Mouse (Mus musculus) cerebellum, adult 2 months (tissue): ENCODE results near the gene Ankrd34a.

Experiments
- CTCF ChIP-seq: fragments of 200-500 bp; IDR thresholded peaks from 2 replicates; pipeline ENCODE4 v1.5.1; 2011; ENCODE audit warnings: low read depth, mild to moderate bottlenecking, control low read depth, low read length, moderate library complexity, borderline replicate concordance; ENCODE audit not compliant: insufficient read depth
- POLR2A ChIP-seq: fragments of 200-500 bp; IDR thresholded peaks from 2 replicates; pipeline ENCODE4 v1.6.1; 2011; ENCODE audit warnings: low read length, control low read depth, borderline replicate concordance; ENCODE audit not compliant: insufficient read depth

DNA sequence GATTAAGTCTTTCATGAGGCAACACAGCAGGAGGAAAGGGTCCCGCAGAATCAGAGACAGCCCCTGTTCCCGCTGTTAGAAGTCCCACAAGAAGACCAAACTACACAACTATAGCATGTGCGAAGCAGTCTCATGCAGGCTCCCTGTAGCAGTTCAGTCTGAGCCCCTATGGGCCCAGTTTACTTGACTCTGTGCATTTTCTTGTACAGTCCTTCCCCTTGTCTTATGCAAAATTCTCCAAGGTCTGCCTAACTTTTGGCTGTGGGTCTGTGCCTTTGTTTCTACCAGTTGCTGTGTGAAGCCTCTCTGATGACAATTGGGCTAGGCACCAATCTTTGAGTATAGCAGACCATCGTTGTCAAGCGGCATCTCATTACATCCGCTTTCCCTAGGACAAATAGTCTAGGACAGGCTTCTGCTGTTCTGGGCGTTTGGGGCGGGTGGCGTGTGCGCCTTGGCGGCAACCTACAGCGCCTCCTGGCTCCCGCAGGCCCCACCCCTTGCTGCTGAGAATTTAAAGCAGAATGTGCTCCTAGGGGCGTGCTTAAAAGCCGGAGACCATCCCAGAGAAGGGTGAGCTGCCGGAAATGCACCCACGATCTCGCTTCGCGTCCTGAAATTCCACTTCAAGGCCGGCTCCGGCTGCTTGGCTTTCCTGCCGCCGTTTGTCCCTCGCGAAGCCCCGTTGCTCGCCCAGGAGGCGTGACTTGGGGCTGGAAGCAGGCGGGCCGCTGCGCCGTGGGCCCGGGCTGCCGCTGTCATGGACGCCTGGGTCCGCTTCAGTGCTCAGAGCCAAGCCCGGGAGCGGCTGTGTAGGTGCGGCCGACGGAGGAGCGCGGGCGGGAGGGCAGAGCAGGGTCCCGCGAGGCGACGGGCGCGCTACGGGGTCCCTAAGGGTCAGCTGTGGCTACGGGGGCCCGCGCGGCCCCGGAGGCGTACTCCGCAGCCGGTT is 38.8 kb downstream of the Ankrd34a start, which contains the start of the genes Pex11b and Gm42957:
- no peak for TF ChIP-seq CTCF
- peak; percentile 68; the same call in 1 of the 2 replicates for TF ChIP-seq POLR2A
